In genomic region chr4:63907473-63907872, GRCm38 (mm10) we compare ENCODE assay signal across 19 mouse cellular contexts. TPM values are rescaled to one million over a fixed set of nuclear protein-coding genes. Genes with fewer than 3 reads are reported as not detected.
DNase-seq lines count a peak whose midpoint lies in the region; TF ChIP-seq lines count a peak whose summit lies in the region.
"Had no signal": no experiment of that assay in that cellular context is flagged by ENCODE, and none has a peak within 500 bp of the region (broad histone marks: within the 10 kb centered on the region; RNA-seq: fewer than 3 reads in every experiment).

No protein-coding gene starts in this region.

- no peaks in the 10 kb centered on the region for H3K79me2 ChIP-seq in CH12.LX (replicated peaks; ENCODE audit: control insufficient read depth, extremely low read depth, insufficient read depth, poor library complexity, severe bottlenecking)

- H3K4me1 ChIP-seq in CH12.LX (ENCODE audit: control insufficient read depth in 1 of 2, insufficient read depth in 2 of 2): peaks cover 15 to 46% of the 10 kb centered on the region in 2 experiments

- peaks cover 3% of the 10 kb centered on the region for H3K9me3 ChIP-seq in CH12.LX (replicated peaks; ENCODE audit: low read length)

- DNase-seq in CH12.LX (ENCODE audit: extremely low read depth): no peak
- no peak for DNase-seq in ovary, postnatal 14 days (ENCODE audit: low spot score)
- DNase-seq: adrenal gland, adult 2 months; adrenal gland, adult 8-10 months; adrenal gland, postnatal 10 days; adrenal gland, postnatal 14 days; adrenal gland, postnatal 25 days; adrenal gland, postnatal 36 days; B cell, adult 2 months; cerebellum, adult 11 months; cerebellum, adult 11-12 months; cerebellum, adult 18-20 months; cerebellum, adult 2 months; cerebellum, adult 8-10 months had no signal

- no peak overlapping the region for H3K4me2 ChIP-seq in CH12.LX (ENCODE audit: insufficient read depth, low read depth, poor library complexity, severe bottlenecking)

- TF ChIP-seq EP300 in CH12.LX (IDR thresholded peaks at IDR 0.05; ENCODE audit: low read length): peak; percentile 80

- dilution Hi-C loops in CH12.LX (cut with MboI; ENCODE audit: extremely low pct_ligation_motif_present, extremely low pct_unique_long_range_greater_than_20kb, low sequenced_read_pairs): no loop called here

- H3K9ac ChIP-seq in CH12.LX (ENCODE audit: insufficient read depth, low read depth): no peak overlapping the region

- no peaks in the 10 kb centered on the region for H3K27me3 ChIP-seq in CH12.LX (replicated peaks)
- H3K27me3 ChIP-seq: Patski had no signal

- no peak for TF ChIP-seq RAD21 in CH12.LX (IDR thresholded peaks at IDR 0.05; ENCODE audit: low read depth, low read length)

- H3K4me3 ChIP-seq in CH12.LX (replicated peaks in 1 of 3; ENCODE audit: low read depth in 2 of 3, low read length in 2 of 3, poor library complexity in 1 of 3): no peak overlapping the region

- in situ Hi-C loops in CH12.LX (cut with MboI; ENCODE audit: low pct_ligation_motif_present, low pct_unique_long_range_greater_than_20kb, low sequenced_read_pairs): no loop called here

- TF ChIP-seq CTCF in CH12.LX (conservative IDR thresholded peaks at IDR 0.05 in 1 of 2, IDR thresholded peaks at IDR 0.05 in 1 of 2; ENCODE audit: low read depth in 2 of 2, low read length in 2 of 2): no peak

- no peaks in the 10 kb centered on the region for H3K36me3 ChIP-seq in CH12.LX (replicated peaks in 1 of 2; ENCODE audit: control insufficient read depth in 1 of 2, insufficient read depth in 1 of 2, low read length in 1 of 2)
- H3K36me3 ChIP-seq: G1E had no signal

- no peak for TF ChIP-seq POLR2A in CH12.LX (IDR thresholded peaks at IDR 0.05; ENCODE audit: low read depth, low read length)

- no peak overlapping the region for H3K27ac ChIP-seq in CH12.LX (ENCODE audit: insufficient read depth, low read depth)

TF ChIP-seq in CH12.LX, 34 proteins besides CTCF, POLR2A, EP300 and RAD21:
- TF ChIP-seq ELF1 (IDR thresholded peaks at IDR 0.05; ENCODE audit: low read depth, low read length): no peak
- TF ChIP-seq SIN3A (IDR thresholded peaks at IDR 0.05; ENCODE audit: low read length): no peak
- peak; percentile 54; the same call in 1 of the 2 replicates for TF ChIP-seq ETS1 (conservative IDR thresholded peaks at IDR 0.05; ENCODE audit: low read depth, low read length)
- TF ChIP-seq TCF12 (IDR thresholded peaks at IDR 0.05; ENCODE audit: low read depth, low read length): peak; percentile 84
- no peak for TF ChIP-seq UBTF (IDR thresholded peaks at IDR 0.05; ENCODE audit: low read depth, low read length)
- no peak for TF ChIP-seq USF1 (IDR thresholded peaks at IDR 0.05; ENCODE audit: low read depth, low read length)
- TF ChIP-seq ZMIZ1 (IDR thresholded peaks at IDR 0.05; ENCODE audit: low read depth, low read length): no peak
- 0 out of 2 replicates have a peak, but pooled peaks have one; percentile 20 for TF ChIP-seq MEF2A (IDR thresholded peaks at IDR 0.05; ENCODE audit: borderline replicate concordance, low read depth, low read length)
- no peak for TF ChIP-seq CHD2 (IDR thresholded peaks at IDR 0.05; ENCODE audit: low read length)
- TF ChIP-seq BHLHE40 (IDR thresholded peaks at IDR 0.05; ENCODE audit: low read depth, low read length): peak; percentile 62; the same call in 1 of the 2 replicates
- TF ChIP-seq JUND (conservative IDR thresholded peaks at IDR 0.05; ENCODE audit: low read depth, low read length): no peak
- TF ChIP-seq RCOR1 (conservative IDR thresholded peaks at IDR 0.05; ENCODE audit: low read depth, low read length): no peak
- no peak for TF ChIP-seq ZNF384 (IDR thresholded peaks at IDR 0.05; ENCODE audit: low read depth, low read length)
- no peak for TF ChIP-seq MYC (IDR thresholded peaks at IDR 0.05; ENCODE audit: low read depth, low read length)
- TF ChIP-seq ZKSCAN1 (IDR thresholded peaks at IDR 0.05; ENCODE audit: borderline replicate concordance, low read depth, low read length): no peak
- TF ChIP-seq ZC3H11A (IDR thresholded peaks at IDR 0.05; ENCODE audit: low read depth, low read length): no peak
- TF ChIP-seq MAX (IDR thresholded peaks at IDR 0.05; ENCODE audit: low read length): no peak
- peak; percentile 54; the same call in 1 of the 2 replicates for TF ChIP-seq IRF4 (IDR thresholded peaks at IDR 0.05; ENCODE audit: low read depth, low read length)
- no peak for TF ChIP-seq KAT2A (IDR thresholded peaks at IDR 0.05; ENCODE audit: insufficient replicate concordance, low read length)
TF ChIP-seq in CH12.LX: peak in this region for 5.

RNA-seq across cellular contexts. Expression of gene Tnfsf8, which starts 46.3 kb away (rescaled TPM):
- total RNA-seq in CH12.LX (2012; rRNA removed) (15.6 and 22.8 TPM in 2 replicates), CH12.LX (2014; rRNA removed) (67.9 and 72.5 TPM in 2 replicates)
- 19.4 and 19.8 TPM in 2 replicates for polyA plus RNA-seq in CH12.LX (2012; ENCODE audit: insufficient read length, low read depth)
- total RNA-seq: adrenal gland, postnatal 14 days; adrenal gland, postnatal 25 days; adrenal gland, postnatal 4 days; G1E; MEL had no signal
- polyA plus RNA-seq: adrenal gland, adult 2 months; C2C12; G1E; Patski had no signal
